Mouse (Mus musculus): Measurements from ENCODE around the gene Tmem135. TPM values are rescaled to one million over a fixed set of nuclear protein-coding genes. Genes with fewer than 3 reads are reported as not detected.
"Not testable (repeated sequence)": the region's sequence is repeated elsewhere in the genome, so short reads cannot be mapped to it uniquely, and the experiment has no call there.

Tmem135 gene
- total and polyA plus RNA-seq, 3 experiments = 87.3 to 469 (median 125) TPM

DNA sequence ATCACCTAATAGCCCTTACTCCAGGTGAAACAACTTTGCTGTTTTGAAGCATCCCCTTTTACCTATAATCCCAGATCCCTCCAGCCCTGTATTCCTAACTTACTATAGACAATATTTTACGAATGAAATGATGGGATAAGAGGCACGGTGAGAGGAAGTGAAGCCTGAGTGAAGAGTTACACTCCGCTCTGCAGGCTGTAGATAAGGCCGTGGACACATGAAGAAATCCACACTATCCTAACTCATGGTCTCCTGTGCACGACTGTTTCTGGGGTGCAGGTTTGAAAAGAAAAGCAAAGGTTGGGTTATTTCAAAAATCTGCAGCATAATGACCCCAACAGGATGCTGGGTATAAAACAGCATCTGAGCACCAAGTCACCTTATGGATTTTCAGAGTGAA lies 77.8 kb downstream of the Tmem135 start:
- no peak for DNase-seq

DNA sequence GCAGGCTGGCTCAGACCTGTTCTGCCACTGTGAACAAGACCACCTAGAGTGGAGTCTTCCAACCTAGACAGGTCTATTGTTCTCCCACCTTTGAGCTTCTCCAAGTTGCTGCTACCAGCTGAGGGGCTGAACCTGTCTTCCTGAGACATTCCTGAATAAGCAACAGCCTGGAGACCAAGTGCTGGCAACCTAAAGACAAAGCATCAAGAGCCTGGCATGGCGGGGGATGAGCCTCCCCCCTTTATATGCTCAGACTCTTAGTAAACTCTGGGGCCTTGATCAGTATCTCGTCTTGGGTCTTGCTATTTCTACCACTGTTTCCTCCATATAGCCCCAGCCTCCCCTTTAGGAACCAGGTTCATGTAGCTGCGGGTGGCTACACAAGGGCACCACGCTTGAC lies 81.3 kb downstream of the Tmem135 start:
- not testable (repeated sequence) for DNase-seq

DNA sequence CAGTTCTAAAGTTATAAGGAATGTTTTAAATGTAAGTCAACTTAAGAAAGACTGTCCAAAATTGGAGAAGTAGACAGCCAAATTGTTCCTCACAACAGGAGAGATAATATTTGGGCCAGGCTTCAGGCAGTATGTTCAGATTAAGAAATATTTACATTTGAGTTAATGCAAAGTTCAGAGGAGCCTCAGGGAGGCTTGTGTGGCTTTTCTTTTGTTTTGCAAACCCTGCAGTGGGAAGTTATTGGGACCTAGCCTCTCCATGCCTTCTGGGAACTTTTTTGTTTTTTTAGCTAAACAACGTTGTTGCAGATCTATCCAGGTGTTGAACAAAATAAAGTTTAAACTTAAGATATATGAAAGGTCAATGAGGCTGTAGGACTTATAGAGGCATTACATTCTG lies 84.7 kb downstream of the Tmem135 start:
- no peak for DNase-seq

- DNase-seq = not testable (repeated sequence)
Measured at GRCm38 (mm10) chr7:89317088-89317487, 86.9 kb downstream of the Tmem135 start.

GRCm38 (mm10) chr7:89316112-89316511 lies 87.9 kb downstream of the Tmem135 start:
- no peak for DNase-seq

GRCm38 (mm10) chr7:89311555-89311954 lies 92.5 kb downstream of the Tmem135 start:
- no peak for DNase-seq

DNA sequence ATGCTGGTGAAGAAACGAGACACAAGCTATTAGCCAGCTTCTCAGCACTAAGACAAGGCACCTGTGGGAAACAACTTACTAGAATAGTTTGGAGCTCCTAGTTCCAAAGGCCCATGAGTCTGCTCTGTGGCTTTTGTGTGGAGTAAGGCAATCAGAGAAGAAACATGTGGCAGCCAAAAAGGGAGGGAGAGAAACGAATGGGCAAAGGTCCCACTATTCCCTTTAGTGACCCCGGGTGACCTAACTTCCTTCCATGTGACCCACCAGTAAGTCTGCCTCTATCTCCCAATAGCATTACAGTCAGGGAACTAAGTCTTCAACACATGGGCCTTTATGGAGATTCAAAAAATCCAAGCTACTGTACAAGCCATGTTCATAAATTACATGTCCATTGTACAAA lies 95.1 kb downstream of the Tmem135 start:
- no peak for DNase-seq

- no peak for DNase-seq
Measured at GRCm38 (mm10) chr7:89308238-89308637, 95.8 kb downstream of the Tmem135 start.

- no peak for DNase-seq
Measured at GRCm38 (mm10) chr7:89306831-89307230, 97.2 kb downstream of the Tmem135 start.

GRCm38 (mm10) chr7:89304958-89305357 lies 99.1 kb downstream of the Tmem135 start:
- no peak for DNase-seq

DNA sequence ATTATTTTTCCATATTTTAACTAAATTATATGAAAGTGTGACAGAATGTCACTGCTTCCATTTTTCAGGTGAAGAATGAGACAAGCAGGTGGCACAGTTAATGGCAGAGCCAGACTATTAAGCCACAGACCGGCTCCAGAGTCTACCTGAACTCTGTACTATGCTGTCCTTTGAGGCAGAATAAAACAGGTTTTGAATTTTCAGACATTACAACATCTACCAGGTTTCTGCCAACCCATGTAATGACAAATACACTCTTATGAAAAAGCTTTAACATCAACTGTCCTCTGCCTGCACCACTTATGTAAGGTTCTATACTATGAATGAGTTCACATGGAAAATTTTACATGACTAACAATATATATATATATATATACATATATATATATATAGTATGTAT lies 100.3 kb downstream of the Tmem135 start:
- DNase-seq = no peak

DNA sequence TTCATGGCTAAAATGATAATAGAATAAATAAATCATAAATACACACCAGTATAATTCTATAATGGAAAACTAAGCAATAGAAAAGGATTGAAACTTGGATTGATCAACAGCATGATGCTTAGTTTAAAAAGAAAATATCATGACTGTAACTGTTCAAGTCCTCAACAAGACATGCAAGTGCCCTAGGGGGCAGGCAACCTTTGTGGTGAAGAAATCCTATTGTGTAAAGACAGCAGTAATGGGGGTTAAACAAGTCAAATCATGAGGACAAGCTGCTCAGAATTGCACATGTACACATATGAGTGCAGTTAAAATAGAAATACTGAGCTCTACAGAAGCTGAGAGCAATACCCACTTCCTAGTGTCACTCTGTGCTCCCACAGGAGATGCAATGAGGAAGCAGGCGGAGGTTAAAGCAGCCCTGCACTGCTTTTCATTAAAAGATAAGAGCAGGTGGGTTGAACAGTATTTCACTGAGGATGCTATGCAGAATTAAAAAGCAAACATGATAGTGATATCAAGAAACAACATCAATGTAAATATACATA lies 105.0 kb downstream of the Tmem135 start:
- no peak for DNase-seq

GRCm38 (mm10) chr7:89296941-89297340 lies 107.1 kb downstream of the Tmem135 start:
- DNase-seq = no peak

- no peak for DNase-seq
Measured at GRCm38 (mm10) chr7:89282664-89283063, 121.4 kb downstream of the Tmem135 start.

DNA sequence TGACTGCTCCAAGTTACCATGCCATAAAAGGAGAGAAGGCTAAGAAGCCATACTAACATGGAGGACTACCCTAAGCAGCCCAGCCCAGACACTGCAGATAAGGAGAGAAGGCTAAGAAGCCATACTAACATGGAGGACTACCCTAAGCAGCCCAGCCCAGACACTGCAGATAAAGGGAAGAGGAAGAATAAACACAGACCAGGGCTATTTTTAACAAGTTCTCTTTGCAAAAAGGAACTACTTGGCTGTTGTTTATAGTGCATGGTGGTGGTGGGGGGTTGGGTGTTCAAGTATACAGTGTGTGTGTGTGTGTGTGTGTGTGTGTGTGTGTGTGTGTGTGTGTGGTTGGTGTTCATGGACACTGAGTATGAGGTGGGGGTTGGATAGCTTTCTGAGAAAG lies 133.6 kb downstream of the Tmem135 start:
- not testable (repeated sequence) for DNase-seq

DNA sequence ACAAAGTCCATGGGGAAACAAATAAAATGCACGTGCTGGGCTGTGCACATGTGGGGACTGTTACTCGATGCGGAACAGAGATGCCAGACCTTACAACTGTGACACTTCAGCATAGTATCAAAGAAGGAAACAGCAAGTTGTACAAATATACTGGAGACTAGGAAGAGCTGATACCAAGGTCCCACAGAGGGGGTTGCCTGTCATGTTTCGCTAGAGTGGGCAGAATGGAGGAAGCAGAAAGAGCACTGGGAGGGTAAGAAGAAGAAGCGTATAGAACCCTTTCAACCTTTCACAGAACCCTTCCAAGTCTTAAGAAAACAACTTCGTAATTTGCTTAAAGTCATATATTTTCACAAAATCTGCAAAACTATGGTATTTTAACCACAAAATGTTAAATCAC lies 134.2 kb downstream of the Tmem135 start:
- DNase-seq = no peak

- DNase-seq = peak; percentile 43
Measured at GRCm38 (mm10) chr7:89267542-89267941, 136.5 kb downstream of the Tmem135 start.

- DNase-seq = no peak
Measured at GRCm38 (mm10) chr7:89266017-89266760, 137.8 kb downstream of the Tmem135 start.

- no peak for DNase-seq
Measured at GRCm38 (mm10) chr7:89260966-89261365, 143.1 kb downstream of the Tmem135 start.

- DNase-seq = no peak
Measured at GRCm38 (mm10) chr7:89258832-89259231, 145.2 kb downstream of the Tmem135 start.

DNA sequence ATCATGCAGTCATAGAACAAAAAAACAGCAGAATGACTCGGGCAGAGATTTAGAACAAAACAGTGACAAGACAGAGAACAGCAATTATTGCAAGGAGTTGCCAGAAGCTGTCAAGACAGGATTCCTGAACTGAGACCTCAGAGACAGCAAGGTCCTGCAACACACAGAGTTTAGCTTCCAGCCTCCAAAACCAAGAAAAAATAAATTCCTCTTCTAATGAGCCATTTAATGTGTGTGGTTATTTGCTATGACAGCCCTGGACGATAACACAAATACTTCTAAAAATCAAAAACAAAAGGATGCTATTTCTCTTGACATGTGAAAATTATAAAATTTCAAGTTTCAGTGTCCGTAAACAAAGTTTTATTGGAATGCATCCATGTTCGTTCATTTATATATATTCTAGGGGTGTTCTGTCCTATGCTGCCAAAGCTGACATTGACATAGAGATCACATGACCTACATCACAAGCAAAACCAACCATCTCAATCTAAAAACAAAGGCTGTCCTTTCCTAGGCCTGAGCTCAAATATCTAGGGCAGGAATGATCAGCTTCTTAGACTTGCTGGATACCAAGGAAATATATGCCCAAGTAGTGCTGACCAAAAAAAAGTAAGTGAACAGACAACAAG lies 146.0 kb downstream of the Tmem135 start:
- DNase-seq = no peak

DNA sequence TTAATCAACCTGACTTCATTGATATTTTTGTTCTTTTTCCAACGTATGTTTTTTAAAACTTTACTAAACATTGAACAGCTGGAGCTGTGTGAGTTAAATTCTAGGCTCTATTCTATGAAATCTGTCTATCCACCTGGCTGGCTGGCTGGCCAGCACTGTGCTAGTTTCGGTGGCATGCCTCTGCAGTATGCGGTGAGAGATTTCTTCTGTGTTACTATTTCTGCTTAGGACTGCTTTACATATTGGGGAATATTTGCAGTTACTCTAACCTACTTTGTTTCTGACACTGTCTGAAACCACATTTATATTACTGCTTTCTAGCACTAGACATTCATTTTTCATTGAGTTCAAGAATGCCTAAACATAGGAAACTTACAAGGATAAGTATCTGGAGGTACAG lies 150.2 kb downstream of the Tmem135 start:
- no peak for DNase-seq

GRCm38 (mm10) chr7:89253317-89253716 lies 150.7 kb downstream of the Tmem135 start:
- DNase-seq = no peak

All from adrenal gland, adult 2 months (tissue).